11 mouse cellular contexts compared by ENCODE assay signal in genomic region chr6:57582356-57582755, GRCm38 (mm10). TPM values are rescaled to one million over a fixed set of nuclear protein-coding genes. Genes with fewer than 3 reads are reported as not detected.
DNase-seq lines count a peak whose midpoint lies in the region; ATAC-seq lines count a peak whose summit lies in the region.
"Had no signal": no experiment of that assay in that cellular context is flagged by ENCODE, and none has a peak within 500 bp of the region (broad histone marks: within the 10 kb centered on the region; RNA-seq: fewer than 3 reads in every experiment).

No protein-coding gene starts in this region.

- peak; percentile 10 for DNase-seq in heart, adult 8-10 months (ENCODE audit: low spot score)
- no peak for DNase-seq in heart, postnatal 25 days (ENCODE audit: low spot score)
- DNase-seq in B cell, adult 2 months = peak; percentile 67 to 73
- no peak for DNase-seq in embryo, embryonic 10.5 days (ENCODE audit: low spot score)
- DNase-seq in layer of hippocampus, adult 18-20 months (ENCODE audit: low spot score in 2 of 2) = no peak
- DNase-seq: cerebellum, postnatal 14 days; forebrain, postnatal 0 days; kidney, adult 18-20 months had no signal

- peaks cover 6% of the 10 kb centered on the region for H3K36me3 ChIP-seq in erythroblast, embryonic 14.5 days (ENCODE audit: control insufficient read depth)
- no peaks in the 10 kb centered on the region for H3K36me3 ChIP-seq in midbrain, embryonic 13.5 days

- intact Hi-C loops in heart, postnatal 25 days (cut with DNase I) = loop anchor here (5.0 kb wide), 1 partner anchor 45 kb away; the partner anchor contains the start of gene Ppm1k

- no peak overlapping the region for H3K27ac ChIP-seq in midbrain, embryonic 13.5 days

- no peak overlapping the region for H3K9ac ChIP-seq in midbrain, embryonic 13.5 days (replicated peaks)
- H3K9ac ChIP-seq: forebrain, postnatal 0 days had no signal

- no peak overlapping the region for H3K4me2 ChIP-seq in midbrain, embryonic 13.5 days (replicated peaks)

- peak overlapping the region; percentile 83 for H3K4me3 ChIP-seq in erythroblast, embryonic 14.5 days (replicated peaks)
- no peak overlapping the region for H3K4me3 ChIP-seq in midbrain, embryonic 13.5 days (replicated peaks)

- WGBS in midbrain, embryonic 13.5 days = 84% methylated on average over 4 of the region's 4 CpGs

- ATAC-seq in megakaryocyte progenitor cell, adult 5-6 weeks (replicated peaks; ENCODE audit: poor library complexity) = peak; percentile 38
- no peak for ATAC-seq in midbrain, embryonic 13.5 days
- ATAC-seq: forebrain, postnatal 0 days had no signal

- peaks cover 15% of the 10 kb centered on the region for H3K4me1 ChIP-seq in erythroblast, embryonic 14.5 days (ENCODE audit: control insufficient read depth)
- H3K4me1 ChIP-seq in midbrain, embryonic 13.5 days (replicated peaks) = peaks cover 7% of the 10 kb centered on the region; the same call in 1 of the 2 replicates

- H3K9me3 ChIP-seq in erythroblast, embryonic 14.5 days (ENCODE audit: control insufficient read depth, low read length) = no peaks in the 10 kb centered on the region
- H3K9me3 ChIP-seq in midbrain, embryonic 13.5 days = no peaks in the 10 kb centered on the region

- no peaks in the 10 kb centered on the region for H3K27me3 ChIP-seq in erythroblast, embryonic 14.5 days (ENCODE audit: control insufficient read depth)
- no peaks in the 10 kb centered on the region for H3K27me3 ChIP-seq in midbrain, embryonic 13.5 days

RNA-seq across cellular contexts. Expression of gene Herc6, which starts 1.6 kb away (rescaled TPM):
- 1 to 10 TPM; 1.7 to 3.4 (median 2.9) TPM for total RNA-seq in heart, adult 8-10 months (2022)
- total RNA-seq in heart, postnatal 25 days (2021) = 1 to 10 TPM; 2.2 to 2.5 TPM
- 0.97 and 2.0 TPM in 2 replicates for polyA plus RNA-seq in erythroblast, embryonic 14.5 days (2012)
- 13.0 and 14.9 TPM in 2 replicates for total RNA-seq in megakaryocyte progenitor cell, adult 5-6 weeks (2015)
- 12.0 and 16.6 TPM in 2 replicates for total RNA-seq in megakaryocyte progenitor cell, adult 5-6 weeks (2017)
- 0.82 and 1.3 TPM in 2 replicates for polyA plus RNA-seq in midbrain, embryonic 13.5 days (2015; fragmentation: Nextera tagmentation; extraction: Ambion mirVana)
- 1 to 10 TPM; 7.6 TPM for total RNA-seq in layer of hippocampus, adult 18-20 months (2021)

RNA-seq across cellular contexts. Expression of gene Ppm1k, which starts 47.1 kb away (rescaled TPM):
- 100 to 1,000 TPM in 3 of 4 experiments, 10 to 100 TPM in 1; 92.8 to 122 (median 105) TPM for total RNA-seq in heart, adult 8-10 months (2022)
- 10 to 100 TPM; 69.6 to 79.6 TPM for total RNA-seq in heart, postnatal 25 days (2021)
- not detected in 2 replicates for polyA plus RNA-seq in erythroblast, embryonic 14.5 days (2012)
- 5.3 TPM in 2 replicates for total RNA-seq in megakaryocyte progenitor cell, adult 5-6 weeks (2015)
- 8.0 and 18.4 TPM in 2 replicates for total RNA-seq in megakaryocyte progenitor cell, adult 5-6 weeks (2017)
- polyA plus RNA-seq in midbrain, embryonic 13.5 days (2015; fragmentation: Nextera tagmentation; extraction: Ambion mirVana) = 6.3 and 7.5 TPM in 2 replicates
- total RNA-seq in layer of hippocampus, adult 18-20 months (2021) = 10 to 100 TPM; 73.7 to 85.4 TPM

Comparison
In these comparisons a context has a peak if more than half of its experiments do, and no peak if none do; other contexts are left out.
1. DNase-seq: peak in heart, adult 8-10 months (single experiment) and B cell, adult 2 months (2 of 2); none in heart, postnatal 25 days (single experiment), embryo, embryonic 10.5 days (single experiment) and layer of hippocampus, adult 18-20 months (0 of 2).